Mouse (Mus musculus) CH12.LX (cell line): ENCODE data around the gene L3mbtl2.

Source experiments
- CHD1 ChIP-seq: IDR thresholded peaks from 2 replicates; pipeline ENCODE4 v1.6.1; 2012; ENCODE audit warnings: low read depth, low read length, improper control_type of control experiment, inconsistent platforms
- CTCF ChIP-seq, 2 experiments: IDR thresholded peaks in 1 of 2; conservative IDR thresholded peaks in 1 of 2; 2 replicates each; pipeline ENCODE4 v1.5.1; 2011 to 2012; ENCODE audit warnings: low read depth in 2 of 2, low read length in 2 of 2, improper control_type of control experiment in 1 of 2, inconsistent platforms in 1 of 2, mild to moderate bottlenecking in 1 of 2, moderate library complexity in 1 of 2
- EP300 ChIP-seq: IDR thresholded peaks from 2 replicates; pipeline ENCODE4 v1.6.1; 2011; ENCODE audit warnings: low read length, improper control_type of control experiment
- MAX ChIP-seq: IDR thresholded peaks from 2 replicates; pipeline ENCODE4 v1.6.1; 2011; ENCODE audit warnings: low read length, improper control_type of control experiment
- MYC ChIP-seq: IDR thresholded peaks from 2 replicates; pipeline ENCODE4 v1.6.1; 2011; ENCODE audit warnings: low read depth, mild to moderate bottlenecking, improper control_type of control experiment, low read length
- NRF1 ChIP-seq: IDR thresholded peaks from 2 replicates; pipeline ENCODE4 v1.6.1; 2014; ENCODE audit warnings: low read depth, mild to moderate bottlenecking, inconsistent platforms, low read length, improper control_type of control experiment, moderate library complexity
- POLR2A ChIP-seq: IDR thresholded peaks from 2 replicates; pipeline ENCODE4 v1.6.1; 2011; ENCODE audit warnings: low read depth, mild to moderate bottlenecking, improper control_type of control experiment, low read length
- SMC3 ChIP-seq: IDR thresholded peaks from 2 replicates; pipeline ENCODE4 v1.6.1; 2011; ENCODE audit warnings: low read depth, low read length, improper control_type of control experiment
- TCF12 ChIP-seq: IDR thresholded peaks from 2 replicates; pipeline ENCODE4 v1.6.1; 2014; ENCODE audit warnings: low read depth, mild to moderate bottlenecking, inconsistent platforms, low read length, improper control_type of control experiment
- UBTF ChIP-seq: IDR thresholded peaks from 2 replicates; pipeline ENCODE4 v1.6.1; 2012; ENCODE audit warnings: low read depth, mild to moderate bottlenecking, inconsistent platforms, low read length, improper control_type of control experiment, moderate library complexity
- USF1 ChIP-seq: IDR thresholded peaks from 2 replicates; pipeline ENCODE4 v1.6.1; 2014; ENCODE audit warnings: low read depth, mild to moderate bottlenecking, inconsistent platforms, low read length, improper control_type of control experiment
- ZKSCAN1 ChIP-seq: IDR thresholded peaks from 2 replicates; pipeline ENCODE4 v1.6.1; 2012; ENCODE audit warnings: low read depth, inconsistent platforms, low read length, improper control_type of control experiment, borderline replicate concordance

DNA sequence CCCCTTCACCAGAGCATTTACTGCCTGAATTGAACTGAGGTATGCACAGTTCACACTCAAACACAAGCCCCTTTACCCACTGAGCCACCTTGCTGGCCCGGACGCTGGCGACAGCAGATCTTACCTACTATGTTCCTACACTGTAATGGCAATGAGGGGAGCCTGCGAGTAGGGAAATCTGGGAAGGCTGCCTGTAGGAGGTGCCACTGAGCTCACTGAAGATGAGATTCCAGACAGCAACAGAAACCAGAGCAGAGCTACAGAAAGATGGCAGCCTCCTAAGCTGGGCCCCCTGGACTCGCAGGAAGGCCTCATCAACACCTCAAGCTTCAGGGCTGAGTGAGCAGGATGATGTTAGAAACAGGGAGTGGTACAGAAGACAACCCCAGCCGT is 55.4 kb downstream of the L3mbtl2 start:
- TF ChIP-seq MYC: no peak
- no peak for TF ChIP-seq TCF12
- TF ChIP-seq MAX: no peak
- no peak for TF ChIP-seq EP300
- no peak for TF ChIP-seq POLR2A
- no peak for TF ChIP-seq ZKSCAN1
- TF ChIP-seq CTCF (conservative IDR thresholded peaks at IDR 0.05 in 1 of 2, IDR thresholded peaks at IDR 0.05 in 1 of 2; ENCODE audit: low read depth in 2 of 2, low read length in 2 of 2): peak in 1 of 2 experiments; percentile 20; a peak in 1 of 4 replicates
- no peak for TF ChIP-seq NRF1
- no peak for TF ChIP-seq SMC3
- no peak for TF ChIP-seq UBTF
- no peak for TF ChIP-seq USF1
- TF ChIP-seq CHD1: no peak
